Mouse (Mus musculus): Measurements from ENCODE around the gene Dpep3. TPM values are rescaled to one million over a fixed set of nuclear protein-coding genes. Genes with fewer than 3 reads are reported as not detected.
A peak's percentile ranks its signal among the peaks of the same experiment; 100 is the strongest.
"Not testable (repeated sequence)": the region's sequence is repeated elsewhere in the genome, so short reads cannot be mapped to it uniquely, and the experiment has no call there.

Gene Dpep3
- not detected in 2 replicates for polyA plus RNA-seq (2016; fragmentation: Nextera tagmentation; extraction: Ambion mirVana)

DNA sequence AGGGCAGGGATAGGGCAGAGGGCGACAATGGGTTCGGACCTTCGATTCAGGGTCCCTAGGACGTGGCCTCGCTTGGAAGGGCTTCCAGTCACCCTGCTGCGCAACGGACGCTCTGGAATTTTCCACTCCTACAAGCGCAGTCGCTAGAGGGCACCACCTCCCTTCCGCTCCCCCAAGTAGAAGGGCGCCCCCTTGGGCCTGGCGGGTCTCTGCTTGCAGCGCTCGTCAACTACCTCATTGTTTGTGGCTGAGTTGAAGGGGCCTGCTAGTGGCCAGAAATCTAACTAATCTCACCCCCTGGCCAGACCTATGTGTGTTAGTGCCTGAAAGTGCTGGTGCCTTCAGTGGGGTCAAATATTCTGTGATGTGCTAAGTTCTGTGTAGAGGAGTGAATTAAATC, at the start of gene Dpep3:
Gene Dpep3, minus strand, starts transcription at position 105 of the 400 bp plus-strand sequence.
- WGBS, result 90% methylated on average over 15 of the region's 15 CpGs

DNA sequence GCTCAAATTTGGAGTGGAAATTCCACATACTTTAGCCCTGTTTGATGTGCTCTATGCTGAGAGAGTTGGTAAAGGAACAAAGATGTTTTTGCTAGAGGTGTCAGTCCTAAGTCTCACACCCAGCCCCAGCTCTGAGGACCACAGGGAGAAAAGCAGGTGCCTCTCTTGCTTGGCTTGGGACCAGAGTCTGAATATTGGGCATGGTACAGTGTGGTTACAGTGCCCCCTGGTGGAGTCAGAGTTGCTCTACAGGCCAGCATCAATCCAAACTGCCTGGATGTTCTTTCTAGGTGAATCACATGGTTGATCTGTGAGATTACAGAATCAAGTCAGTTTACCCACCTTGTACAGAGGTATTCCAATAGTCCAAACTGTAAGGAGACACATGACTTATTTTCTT, 43.3 kb upstream of the Dpep3 start:
- H3K27me3 ChIP-seq, result no peaks in the 10 kb centered on the region
- H3K9me3 ChIP-seq, result no peaks in the 10 kb centered on the region
- no peak overlapping the region for H3K4me3 ChIP-seq
- no peaks in the 10 kb centered on the region for H3K4me1 ChIP-seq
- H3K36me3 ChIP-seq, result peaks cover 22% of the 10 kb centered on the region; the same call in 1 of the 2 replicates
- no peak overlapping the region for H3K27ac ChIP-seq (replicated peaks)
- H3K9ac ChIP-seq (replicated peaks), result no peak overlapping the region
- no peak for ATAC-seq (ENCODE audit: low FRiP score, low read depth)
- no peak overlapping the region for H3K4me2 ChIP-seq (replicated peaks)

More for the DNA sequence above, at the start of gene Dpep3:
- no peaks in the 10 kb centered on the region for H3K27me3 ChIP-seq
- no peak within 1 kb of the TSS for H3K4me3 ChIP-seq
- no peaks in the 10 kb centered on the region for H3K36me3 ChIP-seq
- no peaks in the 10 kb centered on the region for H3K4me1 ChIP-seq
- no peaks in the 10 kb centered on the region for H3K9me3 ChIP-seq
- no peak within 1 kb of the TSS for H3K27ac ChIP-seq (replicated peaks)
- no peak within 1 kb of the TSS for H3K4me2 ChIP-seq (replicated peaks)
- no peak for ATAC-seq (ENCODE audit: low FRiP score, low read depth)
- H3K9ac ChIP-seq (replicated peaks), result no peak within 1 kb of the TSS

DNA sequence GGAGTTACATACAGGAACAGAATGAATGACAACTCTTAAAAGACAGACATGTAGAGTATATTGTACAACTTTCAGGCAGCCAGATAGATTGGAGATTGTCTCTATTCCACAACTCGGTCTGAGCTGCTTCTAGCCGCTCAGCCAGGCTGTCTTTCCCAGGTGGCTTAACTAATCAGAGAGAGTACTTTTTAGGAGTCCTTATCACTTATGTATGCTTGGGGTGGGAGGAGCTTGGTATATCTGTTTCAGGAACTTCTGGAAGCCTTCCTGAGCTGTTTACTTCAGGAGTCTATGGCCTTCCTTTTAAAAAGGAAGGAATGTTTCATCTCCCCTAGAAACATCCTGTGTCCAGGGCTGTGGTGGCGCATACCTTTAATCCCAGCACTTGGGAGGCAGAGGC, 38.8 kb upstream of the Dpep3 start:
- Histone ChIP-seq H3K36me3 (peaks cover 22% of the 10 kb centered on the region), H3K4me1 (no peaks in the 10 kb centered on the region), H3K27me3 (no peaks in the 10 kb centered on the region), H3K4me2 (replicated peaks) (no peak overlapping the region), H3K9ac (replicated peaks) (no peak overlapping the region), H3K27ac (replicated peaks) (no peak overlapping the region), H3K9me3 (no peaks in the 10 kb centered on the region), H3K4me3 (no peak overlapping the region)
- ATAC-seq (ENCODE audit: low FRiP score, low read depth), result no peak
- 89% methylated on average over 3 of the region's 3 CpGs for WGBS

DNA sequence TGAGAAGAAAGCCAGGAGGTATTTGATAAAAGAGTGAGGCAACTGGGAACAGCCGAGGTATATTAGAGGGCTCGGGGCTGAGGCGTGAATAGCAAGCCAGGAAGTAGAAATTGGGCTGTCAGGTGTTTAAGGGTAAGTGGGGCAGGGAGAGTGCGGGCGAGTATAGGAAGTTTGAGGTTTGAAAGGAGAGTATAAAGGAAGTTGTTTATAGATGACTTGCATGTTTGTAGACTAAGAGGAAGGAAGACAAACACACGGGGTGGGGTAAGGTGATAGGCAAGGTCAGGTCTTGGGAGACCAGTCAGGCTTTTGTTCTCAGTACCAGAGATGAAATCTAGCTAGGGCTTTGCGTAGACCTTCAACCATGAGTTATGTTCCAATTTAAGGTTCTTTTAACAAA, 37.9 kb upstream of the Dpep3 start:
- WGBS, result 96% methylated on average over 7 of the region's 7 CpGs
- H3K27me3 ChIP-seq, result no peaks in the 10 kb centered on the region
- ATAC-seq (ENCODE audit: low FRiP score, low read depth), result no peak
- peaks cover 22% of the 10 kb centered on the region for H3K36me3 ChIP-seq
- no peak overlapping the region for H3K27ac ChIP-seq (replicated peaks)
- no peak overlapping the region for H3K4me2 ChIP-seq (replicated peaks)
- no peak overlapping the region for H3K4me3 ChIP-seq
- H3K4me1 ChIP-seq, result peaks cover under 1% of the 10 kb centered on the region; the same call in 1 of the 2 replicates
- H3K9me3 ChIP-seq, result no peaks in the 10 kb centered on the region
- no peak overlapping the region for H3K9ac ChIP-seq (replicated peaks)

DNA sequence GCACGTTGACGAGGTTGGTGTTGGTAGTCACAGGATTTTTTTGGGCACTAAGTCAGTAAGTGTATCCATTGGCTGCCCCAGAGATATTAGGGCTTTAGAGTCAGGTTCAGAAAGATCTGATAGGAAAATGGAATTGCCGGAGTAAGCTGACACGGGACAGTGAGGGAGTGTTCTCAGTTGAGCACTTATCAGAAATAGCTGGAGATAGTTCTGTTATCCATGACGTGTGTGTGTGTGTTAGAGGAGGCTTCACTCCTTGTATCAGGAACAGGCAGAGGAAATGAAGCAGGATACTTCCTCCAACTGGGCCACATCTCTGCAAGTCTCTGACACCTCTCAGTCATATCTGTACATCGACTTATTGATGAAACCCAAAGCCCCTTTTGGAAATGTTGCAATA, 37.1 kb upstream of the Dpep3 start:
- Histone ChIP-seq H3K4me3 (no peak overlapping the region), H3K4me2 (replicated peaks) (no peak overlapping the region), H3K27me3 (no peaks in the 10 kb centered on the region), H3K27ac (replicated peaks) (no peak overlapping the region), H3K4me1 (peaks cover 6% of the 10 kb centered on the region; the same call in 1 of the 2 replicates), H3K9ac (replicated peaks) (no peak overlapping the region), H3K36me3 (peaks cover 22% of the 10 kb centered on the region), H3K9me3 (no peaks in the 10 kb centered on the region)
- WGBS, result 95% methylated on average over 6 of the region's 6 CpGs
- ATAC-seq (ENCODE audit: low FRiP score, low read depth), result no peak

DNA sequence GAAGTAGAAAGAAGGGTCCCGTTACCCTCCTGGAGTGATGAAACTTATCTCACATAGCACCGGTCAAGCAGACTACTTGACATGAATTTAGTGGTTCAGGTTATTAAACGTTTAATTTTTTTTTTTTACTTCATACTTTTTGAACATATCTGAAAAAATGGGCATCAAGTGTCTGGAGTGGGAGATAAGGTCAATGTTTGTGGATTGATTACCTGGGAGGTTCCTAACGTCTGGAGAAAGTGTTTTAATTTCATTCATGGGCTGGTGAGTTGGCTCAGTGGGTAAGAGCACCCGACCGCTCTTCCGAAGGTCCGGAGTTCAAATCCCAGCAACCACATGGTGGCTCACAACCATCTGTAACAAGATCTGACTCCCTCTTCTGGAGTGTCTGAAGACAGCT, 33.0 kb upstream of the Dpep3 start:
- H3K4me2 ChIP-seq (replicated peaks), result peak overlapping the region; percentile 99
- ATAC-seq (ENCODE audit: low FRiP score, low read depth); H3K27me3 ChIP-seq; H3K9me3 ChIP-seq; H3K27ac ChIP-seq (replicated peaks): not testable (repeated sequence)
- peaks cover 19% of the 10 kb centered on the region for H3K4me1 ChIP-seq
- H3K36me3 ChIP-seq, result peaks cover 18% of the 10 kb centered on the region
- peak overlapping the region; percentile 98 for H3K4me3 ChIP-seq
- peak overlapping the region; percentile 92; the same call in 1 of the 2 replicates for H3K9ac ChIP-seq (replicated peaks)
- 80% methylated on average over 8 of the region's 8 CpGs for WGBS

DNA sequence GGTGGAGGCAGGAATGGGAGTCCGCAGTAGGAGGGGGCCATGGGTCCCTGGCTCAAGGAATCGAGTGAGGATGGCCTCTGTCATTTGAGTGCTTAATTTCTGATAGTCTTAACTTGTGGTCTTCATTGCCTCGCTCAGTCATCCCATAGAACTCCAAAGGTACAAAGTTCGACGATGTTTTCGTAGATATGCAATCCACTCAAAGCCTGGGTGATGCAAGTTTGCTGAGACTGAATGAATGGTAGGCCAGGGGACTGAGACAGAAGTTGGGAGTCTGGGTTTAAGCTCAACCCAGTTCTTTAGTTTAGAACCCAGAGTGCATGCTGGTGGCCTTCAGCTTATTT, 32.4 kb upstream of the Dpep3 start, which contains the start of gene Ddx28:
Gene Ddx28, minus strand, starts transcription at position 240 of the 344 bp plus-strand sequence.
- peak within 1 kb of the TSS; percentile 65 for H3K27ac ChIP-seq (replicated peaks)
- peak within 1 kb of the TSS; percentile 92 for H3K9ac ChIP-seq (replicated peaks)
- 3% methylated on average over 6 of the region's 6 CpGs for WGBS
- no peaks in the 10 kb centered on the region for H3K27me3 ChIP-seq
- peak within 1 kb of the TSS; percentile 98 for H3K4me3 ChIP-seq
- peaks cover 19% of the 10 kb centered on the region for H3K4me1 ChIP-seq
- peaks cover 14% of the 10 kb centered on the region; the same call in 1 of the 2 replicates for H3K36me3 ChIP-seq
- no peaks in the 10 kb centered on the region for H3K9me3 ChIP-seq
- ATAC-seq (ENCODE audit: low FRiP score, low read depth), result peak; percentile 41; the same call in 1 of the 2 replicates
- peak within 1 kb of the TSS; percentile 99 for H3K4me2 ChIP-seq (replicated peaks)

DNA sequence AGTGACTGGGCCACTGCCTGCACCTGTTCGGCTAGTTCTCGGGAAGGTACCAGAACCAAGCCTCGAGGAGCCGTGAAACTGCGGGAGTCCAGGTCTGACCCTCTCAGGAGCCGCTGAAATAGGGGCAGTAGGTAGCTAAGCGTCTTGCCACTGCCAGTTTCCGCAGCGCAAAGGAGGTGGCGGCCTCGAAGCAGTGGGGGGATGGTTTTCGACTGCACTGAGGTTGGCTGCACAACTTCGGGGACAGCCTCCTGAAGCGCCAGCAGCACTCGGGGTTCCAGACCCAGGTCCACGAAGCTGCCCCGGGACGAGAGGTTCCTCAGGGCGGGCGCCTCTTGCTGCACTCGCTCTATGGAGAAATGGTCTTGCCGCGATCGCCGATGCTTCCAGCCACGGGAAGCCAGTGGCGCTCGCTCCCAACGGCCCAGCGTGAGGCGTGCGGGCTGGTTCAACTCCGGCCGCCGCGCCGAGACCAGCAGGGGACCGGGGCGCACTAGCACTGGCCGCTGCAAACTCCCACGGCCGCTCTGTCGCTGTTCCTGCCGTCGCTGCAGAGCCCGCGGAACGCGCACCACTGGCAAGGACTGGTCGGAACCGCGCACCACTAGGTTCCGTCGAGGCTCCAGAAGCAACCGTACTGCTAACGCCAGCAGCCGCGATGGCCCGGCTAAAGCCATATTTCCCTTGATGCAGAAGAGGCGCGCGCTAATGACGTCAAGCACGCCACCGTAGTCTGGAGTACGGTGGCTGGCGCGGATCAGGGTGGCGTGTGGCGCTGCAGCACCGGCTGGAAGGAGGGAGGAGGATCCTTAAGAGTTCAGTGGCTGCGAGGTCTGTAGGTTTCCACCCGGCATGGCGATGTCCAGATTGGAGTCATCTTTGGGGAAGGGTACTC, 31.8 kb upstream of the Dpep3 start:
- Histone ChIP-seq H3K27me3 (no peaks in the 10 kb centered on the region), H3K27ac (replicated peaks) (peak overlapping the region; percentile 65), H3K9ac (replicated peaks) (peak overlapping the region; percentile 92), H3K9me3 (no peaks in the 10 kb centered on the region), H3K36me3 (peaks cover 9% of the 10 kb centered on the region; the same call in 1 of the 2 replicates), H3K4me1 (peaks cover 19% of the 10 kb centered on the region), H3K4me2 (replicated peaks) (peak overlapping the region; percentile 99), H3K4me3 (peak overlapping the region; percentile 98)
- ATAC-seq (ENCODE audit: low FRiP score, low read depth), result peak; percentile 94
- WGBS, result 1% methylated on average over 74 of the region's 74 CpGs

DNA sequence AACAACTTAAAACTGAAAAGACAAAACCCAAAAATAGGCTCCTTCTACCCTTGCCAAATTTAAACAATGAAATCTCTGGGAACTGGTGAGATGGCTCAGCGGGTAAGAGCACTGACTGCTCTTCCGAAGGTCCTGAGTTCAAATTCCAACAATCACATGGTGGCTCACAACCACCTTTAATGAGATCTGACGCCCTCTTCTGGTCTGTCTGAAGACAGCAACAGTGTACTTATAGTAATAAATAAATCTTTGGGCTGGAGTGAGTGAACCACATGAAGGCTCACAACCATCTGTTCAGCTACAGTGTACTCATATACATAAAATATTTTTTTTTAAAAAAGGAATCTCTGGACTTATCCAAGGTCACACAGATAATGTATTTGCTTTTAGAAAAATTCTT, 28.7 kb upstream of the Dpep3 start:
- 59% methylated on average over 3 of the region's 3 CpGs for WGBS
- H3K9ac ChIP-seq (replicated peaks); ATAC-seq (ENCODE audit: low FRiP score, low read depth); H3K36me3 ChIP-seq; H3K27ac ChIP-seq (replicated peaks); H3K4me2 ChIP-seq (replicated peaks); H3K27me3 ChIP-seq; H3K4me3 ChIP-seq; H3K9me3 ChIP-seq: not testable (repeated sequence)
- H3K4me1 ChIP-seq, result peaks cover 19% of the 10 kb centered on the region

DNA sequence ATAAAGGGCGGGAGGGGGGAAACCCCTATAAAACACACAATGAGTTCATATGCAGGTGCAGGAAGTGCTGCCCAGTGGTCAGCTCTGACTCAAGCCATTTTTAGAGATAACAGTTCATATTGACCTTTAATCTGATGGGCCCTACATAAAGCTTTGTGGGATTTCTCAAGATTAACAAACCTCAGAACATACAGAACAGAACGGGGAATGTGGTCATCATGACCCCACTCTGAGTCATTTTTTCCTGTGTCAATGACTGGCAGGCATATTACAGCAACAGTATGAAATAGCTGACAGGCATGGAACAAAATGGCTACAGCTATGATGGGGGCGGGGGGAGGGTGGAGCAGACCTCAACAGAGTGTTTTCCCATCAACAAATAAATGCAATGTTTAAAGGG, 27.9 kb upstream of the Dpep3 start:
- no peak overlapping the region for H3K4me2 ChIP-seq (replicated peaks)
- H3K27ac ChIP-seq (replicated peaks), result no peak overlapping the region
- no peaks in the 10 kb centered on the region for H3K27me3 ChIP-seq
- WGBS, result 81% methylated on average over 3 of the region's 3 CpGs
- peaks cover 19% of the 10 kb centered on the region for H3K4me1 ChIP-seq
- no peaks in the 10 kb centered on the region for H3K9me3 ChIP-seq
- ATAC-seq (ENCODE audit: low FRiP score, low read depth), result no peak
- H3K36me3 ChIP-seq, result peaks cover 8% of the 10 kb centered on the region; the same call in 1 of the 2 replicates
- no peak overlapping the region for H3K9ac ChIP-seq (replicated peaks)
- H3K4me3 ChIP-seq, result no peak overlapping the region

DNA sequence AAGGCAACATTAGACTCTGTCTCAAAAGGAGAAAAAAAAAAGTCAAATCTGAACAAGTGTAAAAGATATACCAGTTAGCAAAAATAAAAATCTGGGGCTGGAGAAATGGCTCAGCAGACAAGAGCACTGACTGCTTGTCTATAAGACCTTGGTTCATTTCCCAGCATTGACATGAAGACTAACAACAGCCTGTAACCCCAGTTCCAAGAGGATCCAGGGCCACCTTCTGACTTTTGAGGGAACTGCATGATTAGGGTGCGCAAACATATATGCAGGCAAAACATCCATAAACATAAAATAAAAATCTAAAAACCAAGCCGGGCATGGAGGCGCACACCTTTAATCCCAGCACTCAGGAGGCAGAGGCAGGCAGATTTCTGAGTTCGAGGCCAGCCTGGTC, 27.2 kb upstream of the Dpep3 start:
- no peak for ATAC-seq (ENCODE audit: low FRiP score, low read depth)
- no peaks in the 10 kb centered on the region for H3K27me3 ChIP-seq
- 94% methylated on average over 4 of the region's 4 CpGs for WGBS
- no peak overlapping the region for H3K4me2 ChIP-seq (replicated peaks)
- no peak overlapping the region for H3K9ac ChIP-seq (replicated peaks)
- H3K9me3 ChIP-seq, result no peaks in the 10 kb centered on the region
- H3K36me3 ChIP-seq, result peaks cover 8% of the 10 kb centered on the region; the same call in 1 of the 2 replicates
- no peak overlapping the region for H3K4me3 ChIP-seq
- peaks cover 13% of the 10 kb centered on the region for H3K4me1 ChIP-seq
- H3K27ac ChIP-seq (replicated peaks), result no peak overlapping the region

DNA sequence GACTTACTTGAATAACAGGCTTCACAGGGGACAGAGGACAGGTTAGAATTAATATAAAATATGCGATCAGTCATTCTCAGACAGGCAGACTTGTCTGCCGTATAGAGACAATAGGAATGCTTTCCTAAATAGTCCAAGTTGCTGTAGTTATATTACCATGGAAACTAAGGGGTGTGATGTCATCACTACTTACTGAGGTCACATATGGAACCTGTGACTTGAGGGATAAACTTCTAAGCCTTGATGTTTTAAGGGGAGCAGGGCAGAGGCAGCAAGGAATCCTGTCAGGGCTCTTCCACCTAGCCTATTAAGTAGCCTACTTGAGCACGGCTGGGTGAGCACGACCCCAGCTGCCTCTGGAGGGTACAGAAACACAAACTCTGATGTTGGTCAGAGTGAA, 26.6 kb upstream of the Dpep3 start, which contains the start of gene Dpep2nb:
Gene Dpep2nb, minus strand, starts transcription at position 101 of the 400 bp plus-strand sequence.
- Histone ChIP-seq H3K9me3 (no peaks in the 10 kb centered on the region), H3K27ac (replicated peaks) (no peak within 1 kb of the TSS), H3K36me3 (peaks cover 8% of the 10 kb centered on the region; the same call in 1 of the 2 replicates), H3K27me3 (no peaks in the 10 kb centered on the region), H3K9ac (replicated peaks) (no peak within 1 kb of the TSS), H3K4me1 (peaks cover 13% of the 10 kb centered on the region), H3K4me2 (replicated peaks) (no peak within 1 kb of the TSS), H3K4me3 (no peak within 1 kb of the TSS)
- ATAC-seq (ENCODE audit: low FRiP score, low read depth), result no peak
- 87% methylated on average over 4 of the region's 4 CpGs for WGBS
